Mouse (Mus musculus) C2C12 (cell line): ENCODE measurements at regions not wholly inside any gene's neighbourhood (a gene's known extent, or its start where the extent isn't known, plus 50 kb on each side); places are given as distances from the start of the nearest gene placed in this dataset.

Experiments
- H3K27me3 ChIP-seq: one replicate; pipeline ENCODE4 v1.6.1; 2011; ENCODE audit not compliant: control insufficient read depth, insufficient read depth, insufficient read length
- H3K36me3 ChIP-seq: one replicate; pipeline ENCODE4 v1.6.1; 2011; ENCODE audit not compliant: control insufficient read depth, insufficient read depth
- H3K4me3 ChIP-seq: one replicate; pipeline ENCODE4 v1.5.1; 2011; ENCODE audit warnings: mild to moderate bottlenecking, control low read depth; ENCODE audit not compliant: poor library complexity, insufficient read depth, severe bottlenecking
- H3K79me2 ChIP-seq: one replicate; pipeline ENCODE4 v1.6.1; 2011; ENCODE audit not compliant: control insufficient read depth, insufficient read depth
- H3K79me3 ChIP-seq: one replicate; pipeline ENCODE4 v1.6.1; 2011; ENCODE audit warnings: low read depth, control low read depth
- H3ac ChIP-seq: one replicate; pipeline ENCODE3; 2011; ENCODE audit warnings: low read depth; ENCODE audit not compliant: control insufficient read depth, insufficient read length
- CEBPB ChIP-seq: IDR thresholded peaks from one replicate; pipeline ENCODE4 v1.6.1; 2011; ENCODE audit warnings: low read depth, mild to moderate bottlenecking, control low read depth, moderate library complexity
- CTCF ChIP-seq: IDR thresholded peaks from one replicate; pipeline ENCODE4 v1.5.1; 2011; ENCODE audit not compliant: control insufficient read depth, insufficient read depth, insufficient read length
- FOSL1 ChIP-seq: IDR thresholded peaks from one replicate; pipeline ENCODE4 v1.8.0; 2011; ENCODE audit warnings: mild to moderate bottlenecking, low read length; ENCODE audit not compliant: poor library complexity, insufficient read depth, severe bottlenecking
- MAX ChIP-seq: IDR thresholded peaks from one replicate; pipeline ENCODE4 v1.6.1; 2011; ENCODE audit warnings: mild to moderate bottlenecking, control low read depth
- MYOD1 ChIP-seq: IDR thresholded peaks from one replicate; pipeline ENCODE4 v1.6.1; 2011; ENCODE audit warnings: low read depth; ENCODE audit not compliant: control insufficient read depth, insufficient read length
- MYOG ChIP-seq: IDR thresholded peaks from one replicate; pipeline ENCODE4 v1.6.1; 2011; ENCODE audit not compliant: control insufficient read depth, insufficient read length; ENCODE audit errors: extremely low read depth
- USF1 ChIP-seq: IDR thresholded peaks from one replicate; pipeline ENCODE4 v1.6.1; 2011; ENCODE audit warnings: low read depth, mild to moderate bottlenecking, control low read depth, moderate library complexity

DNA sequence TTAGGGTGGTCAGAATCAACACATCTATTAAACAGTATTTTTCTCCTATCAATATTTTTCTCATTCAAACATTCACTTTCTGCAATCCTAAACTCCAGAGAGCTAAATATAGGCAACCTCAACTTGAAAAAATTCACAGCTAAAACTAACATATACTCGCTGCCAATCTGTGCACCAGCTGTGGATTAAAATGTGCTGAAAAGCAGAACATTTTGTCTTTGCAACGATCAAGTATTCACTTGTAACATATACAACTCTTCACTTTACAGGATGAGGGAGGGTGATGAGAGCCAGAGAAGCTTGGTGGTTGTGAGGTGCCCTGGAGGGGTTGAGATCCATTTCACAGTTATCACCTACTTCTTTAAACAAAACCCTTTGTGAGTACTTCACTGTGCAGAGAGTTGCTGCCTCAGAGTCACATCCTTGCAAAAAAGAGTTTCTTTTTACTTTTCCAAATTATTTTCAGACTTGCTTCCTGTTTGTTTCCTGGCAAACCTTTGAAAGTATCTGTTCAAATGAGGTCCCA is 991.1 kb upstream of the Acvr2a start:
- Histone ChIP-seq H3K79me3 (no peaks in the 10 kb centered on the region), H3K4me3 (no peak overlapping the region), H3K36me3 (no peaks in the 10 kb centered on the region), H3K27me3 (no peaks in the 10 kb centered on the region), H3ac (no peak overlapping the region), H3K79me2 (no peaks in the 10 kb centered on the region)
- no peak for TF ChIP-seq USF1
- TF ChIP-seq MYOD1: no peak
- TF ChIP-seq CEBPB: no peak
- TF ChIP-seq FOSL1: no peak
- no peak for TF ChIP-seq MYOG
- no peak for TF ChIP-seq MAX
- TF ChIP-seq CTCF: no peak

DNA sequence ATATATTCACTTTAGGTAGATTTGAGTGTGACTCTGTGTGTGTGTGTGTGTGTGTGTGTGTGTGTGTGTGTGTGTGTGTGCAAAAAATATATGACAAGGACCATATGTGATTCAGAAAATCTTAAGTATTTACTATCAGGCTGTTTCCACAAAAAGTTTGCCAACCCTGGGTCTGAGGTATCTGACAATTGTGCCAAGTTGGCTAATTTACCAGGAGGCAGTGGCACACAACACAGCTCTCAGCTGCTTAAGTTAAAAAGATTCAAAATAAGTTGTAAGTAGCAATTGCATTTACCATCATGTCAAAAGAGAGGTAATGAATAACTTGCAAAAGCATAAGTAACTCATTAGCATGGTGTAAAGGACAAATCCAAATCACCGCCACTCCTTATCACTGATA is 981.4 kb upstream of the Acvr2a start:
- TF ChIP-seq CTCF (no peak), FOSL1 (no peak), MAX (no peak), MYOG (no peak), MYOD1 (no peak), USF1 (no peak), CEBPB (no peak)
- H3K4me3 ChIP-seq: no peak overlapping the region
- H3K27me3 ChIP-seq: no peaks in the 10 kb centered on the region
- H3K36me3 ChIP-seq: no peaks in the 10 kb centered on the region
- no peaks in the 10 kb centered on the region for H3K79me3 ChIP-seq
- H3K79me2 ChIP-seq: no peaks in the 10 kb centered on the region
- H3ac ChIP-seq: no peak overlapping the region

DNA sequence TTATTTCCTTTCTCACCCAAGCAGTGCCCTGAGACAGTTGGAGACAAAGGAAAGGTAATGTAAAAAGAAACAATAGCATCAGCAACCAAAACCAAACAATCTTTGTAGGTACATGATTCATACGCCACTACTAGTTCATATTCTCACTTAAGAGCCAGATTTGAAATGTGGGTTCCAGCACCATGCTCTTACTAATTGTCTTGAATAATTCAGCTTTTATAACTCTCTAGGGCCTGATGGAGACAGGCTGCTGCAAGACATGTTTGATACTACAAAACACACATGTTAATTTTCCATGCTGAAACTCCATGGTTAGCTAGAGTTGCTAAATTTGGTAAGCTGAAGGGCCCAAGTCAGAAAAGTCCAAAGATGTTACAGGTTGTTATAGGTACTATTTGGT is 980.4 kb upstream of the Acvr2a start:
- H3K27me3 ChIP-seq: no peaks in the 10 kb centered on the region
- H3K79me2 ChIP-seq: no peaks in the 10 kb centered on the region
- H3K36me3 ChIP-seq: no peaks in the 10 kb centered on the region
- TF ChIP-seq MYOG: no peak
- TF ChIP-seq USF1: no peak
- no peak for TF ChIP-seq MYOD1
- no peak for TF ChIP-seq CEBPB
- no peak for TF ChIP-seq MAX
- no peak for TF ChIP-seq FOSL1
- no peak for TF ChIP-seq CTCF
- no peaks in the 10 kb centered on the region for H3K79me3 ChIP-seq
- H3ac ChIP-seq: no peak overlapping the region
- no peak overlapping the region for H3K4me3 ChIP-seq

DNA sequence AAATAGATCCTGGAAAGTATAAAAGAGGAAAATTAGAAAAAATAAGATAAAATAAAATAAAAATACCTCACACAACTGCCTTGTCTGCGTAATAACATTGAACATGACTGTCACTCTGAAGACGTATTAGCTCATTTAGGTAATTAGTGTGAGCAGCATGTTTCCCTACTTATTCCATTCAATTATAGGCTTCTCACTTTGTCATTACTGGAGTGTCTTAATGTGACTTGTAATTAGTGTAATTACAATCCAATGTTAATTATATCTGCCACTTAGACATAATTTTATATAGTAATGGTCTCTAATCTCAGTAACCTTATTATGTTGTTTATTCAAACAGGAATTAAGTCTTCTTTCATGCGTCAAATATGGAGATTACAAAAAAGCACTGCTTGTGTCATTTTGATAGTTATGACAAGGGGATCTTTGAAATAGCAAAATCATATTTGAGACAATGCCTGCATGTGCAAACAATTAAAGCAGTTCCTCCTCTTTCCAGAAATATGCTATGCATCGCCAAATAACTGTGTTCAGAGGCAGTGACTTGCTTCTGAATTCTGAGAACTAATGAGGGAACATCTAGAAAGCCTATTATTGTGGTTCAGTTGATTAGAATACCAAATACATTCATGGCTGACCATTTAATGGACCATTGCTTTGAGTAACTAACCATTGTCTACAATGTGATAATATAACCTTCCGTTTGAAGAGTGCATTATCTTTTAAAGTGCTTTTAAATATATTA is 979.7 kb upstream of the Acvr2a start:
- no peaks in the 10 kb centered on the region for H3K36me3 ChIP-seq
- H3K4me3 ChIP-seq: no peak overlapping the region
- H3K79me2 ChIP-seq: no peaks in the 10 kb centered on the region
- H3K27me3 ChIP-seq: no peaks in the 10 kb centered on the region
- H3ac ChIP-seq: no peak overlapping the region
- H3K79me3 ChIP-seq: no peaks in the 10 kb centered on the region
- TF ChIP-seq CTCF (no peak), MYOG (no peak), MAX (no peak), FOSL1 (no peak), USF1 (no peak), MYOD1 (no peak), CEBPB (no peak)

DNA sequence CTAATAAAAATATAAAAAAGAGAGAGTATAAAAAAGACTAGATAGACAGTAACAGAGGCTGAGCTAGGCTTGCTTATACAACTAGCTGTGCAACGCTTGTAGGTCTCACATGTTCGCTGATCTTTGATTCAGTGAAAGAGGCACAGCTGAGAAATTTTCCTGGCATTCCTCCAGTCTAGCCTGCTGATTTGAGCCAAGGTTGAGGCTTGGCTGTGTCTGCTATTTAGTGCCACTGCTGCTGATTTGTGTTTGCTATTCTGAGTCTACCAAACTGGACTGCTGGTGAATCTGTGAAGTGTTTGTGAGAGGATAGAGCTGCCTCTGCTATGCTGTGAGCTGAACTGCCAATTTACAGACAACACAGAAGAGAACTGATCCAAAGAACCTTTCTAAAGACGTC is 956.7 kb upstream of the Acvr2a start:
- no peak overlapping the region for H3K4me3 ChIP-seq
- TF ChIP-seq MAX: no peak
- no peak for TF ChIP-seq FOSL1
- TF ChIP-seq USF1: no peak
- no peak for TF ChIP-seq MYOG
- TF ChIP-seq CTCF: no peak
- TF ChIP-seq MYOD1: no peak
- TF ChIP-seq CEBPB: no peak
- H3K27me3 ChIP-seq: no peaks in the 10 kb centered on the region
- H3K79me2 ChIP-seq: no peaks in the 10 kb centered on the region
- H3K36me3 ChIP-seq: no peaks in the 10 kb centered on the region
- no peaks in the 10 kb centered on the region for H3K79me3 ChIP-seq
- no peak overlapping the region for H3ac ChIP-seq

DNA sequence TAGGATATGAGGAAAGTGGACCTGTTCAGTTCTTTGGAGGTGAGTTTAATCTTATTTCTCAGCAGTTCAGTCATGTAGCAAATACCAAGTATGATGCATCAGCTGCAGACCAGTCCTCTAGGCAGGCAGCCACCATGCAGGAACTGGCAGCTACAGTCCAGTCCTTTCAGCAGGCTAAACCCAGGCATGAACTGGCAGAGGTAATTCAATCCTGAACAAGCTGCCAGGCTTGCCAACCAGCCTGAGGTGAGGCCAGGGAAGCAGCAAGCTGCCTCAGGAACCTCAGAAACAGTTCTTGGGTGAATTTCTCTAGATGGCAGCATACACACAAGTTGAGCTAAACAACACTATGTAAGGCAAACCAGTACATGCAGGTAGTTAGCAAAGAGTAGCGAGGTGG is 951.5 kb upstream of the Acvr2a start:
- H3K4me3 ChIP-seq: no peak overlapping the region
- H3K36me3 ChIP-seq: no peaks in the 10 kb centered on the region
- TF ChIP-seq CEBPB (no peak), FOSL1 (no peak), USF1 (no peak), MAX (no peak)
- H3ac ChIP-seq: no peak overlapping the region
- H3K27me3 ChIP-seq: no peaks in the 10 kb centered on the region
- no peaks in the 10 kb centered on the region for H3K79me2 ChIP-seq
- no peaks in the 10 kb centered on the region for H3K79me3 ChIP-seq
